Mouse (Mus musculus) heart, postnatal 14 days (tissue): ENCODE measurements around the gene Carnmt1. TPM values are rescaled to one million over a fixed set of nuclear protein-coding genes. Genes with fewer than 3 reads are reported as not detected.

Source experiments
- DNase-seq, 2 experiments: peaks; one replicate each; pipeline ENCODE4 v3.0.0; 2021 to 2022
- intact Hi-C: fragments of 180-260 bp; cut with DNase I; formaldehyde crosslinking; loops from one replicate; pipeline ENCODE4 v1.15.1; 2025
- long read RNA-seq, 2 experiments: library from polyadenylated mRNA; stranded (forward); transcript quantifications; one replicate each; pipeline ENCODE4 v2.0.0; 2021
- total RNA-seq, 2 experiments: library from RNA; stranded (reverse); gene quantifications; 2 replicates each; pipeline ENCODE4 v1.2.3; 2021

Carnmt1 gene
- total RNA-seq = 10 to 100 TPM; 23.1 to 24.7 TPM
- long read RNA-seq, experiment 1, full-length matches to known transcripts = 66 of 92 reads
- long read RNA-seq, experiment 1, partial matches to known transcripts = 3 of 92 reads
- long read RNA-seq, experiment 1, other reads (novel, unspliced or antisense) = 23 of 92 reads
- long read RNA-seq, experiment 2, full-length matches to known transcripts = 57 of 71 reads
- long read RNA-seq, experiment 2, partial matches to known transcripts = 2 of 71 reads
- long read RNA-seq, experiment 2, other reads (novel, unspliced or antisense) = 12 of 71 reads

- intact Hi-C loops = loop anchor here (5.0 kb wide), 2 partner anchors 38 to 42 kb away; partner anchors contain the start of genes D030056L22Rik, Nmrk1 and Ostf1
- peak; percentile 99 for DNase-seq
Observed at GRCm38 (mm10) chr19:18670608-18671007, at the start of gene Carnmt1. TSS of gene Carnmt1 (plus strand) at chr19:18670764.

GRCm38 (mm10) chr19:18623894-18624293, 46.7 kb upstream of the Carnmt1 start:
- no peak for DNase-seq
- intact Hi-C loops = no loop called here

GRCm38 (mm10) chr19:18629589-18629988, 41.0 kb upstream of the Carnmt1 start:
- intact Hi-C loops = no loop called here
- DNase-seq = no peak

GRCm38 (mm10) chr19:18630221-18631119, 40.1 kb upstream of the Carnmt1 start:
- intact Hi-C loops = loop anchor here (2.0 to 5.0 kb wide), 2 partner anchors 14 to 42 kb away; partner anchors contain the start of gene Carnmt1
- DNase-seq = peak; percentile 36 to 37

- peak; percentile 79 to 81 for DNase-seq
- intact Hi-C loops = loop anchor here (2.0 to 5.0 kb wide), 2 partner anchors 14 to 41 kb away; partner anchors contain the start of gene Carnmt1
Observed at GRCm38 (mm10) chr19:18631161-18631643, 39.4 kb upstream of the Carnmt1 start.

- peak; percentile 98 to 100 for DNase-seq
- intact Hi-C loops = loop anchor here (2.0 to 5.0 kb wide), 2 partner anchors 15 to 41 kb away; partner anchors contain the start of gene Carnmt1
Observed at GRCm38 (mm10) chr19:18631644-18632219, 38.8 kb upstream of the Carnmt1 start, which contains the start of the genes Ostf1 and Nmrk1. TSS of gene Ostf1 (minus strand) at chr19:18631823. TSS of gene Nmrk1 (plus strand) at chr19:18631950.

GRCm38 (mm10) chr19:18632231-18633185, 38.1 kb upstream of the Carnmt1 start:
- intact Hi-C loops = loop anchor here (5.0 kb wide), 1 partner anchor 40 kb away; the partner anchor contains the start of gene Carnmt1
- DNase-seq = no peak

- intact Hi-C loops = loop anchor here (5.0 kb wide), 1 partner anchor 74 kb away; the partner anchor contains the start of gene D030056L22Rik
- no peak for DNase-seq
Observed at GRCm38 (mm10) chr19:18637954-18638353, 32.6 kb upstream of the Carnmt1 start.

GRCm38 (mm10) chr19:18638949-18639348, 31.6 kb upstream of the Carnmt1 start:
- intact Hi-C loops = loop anchor here (5.0 kb wide), 1 partner anchor 73 kb away; the partner anchor contains the start of gene D030056L22Rik
- DNase-seq = no peak

- intact Hi-C loops = loop anchor here (5.0 kb wide), 1 partner anchor 73 kb away; the partner anchor contains the start of gene D030056L22Rik
- DNase-seq = no peak
Observed at GRCm38 (mm10) chr19:18639552-18639951, 31.0 kb upstream of the Carnmt1 start.

GRCm38 (mm10) chr19:18641001-18641400, 29.6 kb upstream of the Carnmt1 start:
- no peak for DNase-seq
- intact Hi-C loops = no loop called here

- no peak for DNase-seq
- intact Hi-C loops = no loop called here
Observed at GRCm38 (mm10) chr19:18643411-18643810, 27.2 kb upstream of the Carnmt1 start.

- intact Hi-C loops = no loop called here
- DNase-seq = no peak
Observed at GRCm38 (mm10) chr19:18644084-18644483, 26.5 kb upstream of the Carnmt1 start.

- DNase-seq = no peak
- intact Hi-C loops = no loop called here
Observed at GRCm38 (mm10) chr19:18646397-18646796, 24.2 kb upstream of the Carnmt1 start.

GRCm38 (mm10) chr19:18646853-18647420, 23.6 kb upstream of the Carnmt1 start:
- intact Hi-C loops = no loop called here
- DNase-seq = no peak

- no peak for DNase-seq
- intact Hi-C loops = no loop called here
Observed at GRCm38 (mm10) chr19:18647775-18648557, 22.6 kb upstream of the Carnmt1 start.

GRCm38 (mm10) chr19:18648558-18648945, 22.0 kb upstream of the Carnmt1 start:
- DNase-seq = no peak
- intact Hi-C loops = no loop called here

GRCm38 (mm10) chr19:18649955-18650354, 20.6 kb upstream of the Carnmt1 start:
- intact Hi-C loops = no loop called here
- DNase-seq = no peak
